Mouse (Mus musculus) cerebellum, adult 2 months (tissue): ENCODE measurements around the gene Ap1ar.

Source experiments
- CTCF ChIP-seq: fragments of 200-500 bp; IDR thresholded peaks from 2 replicates; pipeline ENCODE4 v1.5.1; 2011; ENCODE audit warnings: low read depth, mild to moderate bottlenecking, control low read depth, low read length, moderate library complexity, borderline replicate concordance; ENCODE audit not compliant: insufficient read depth
- POLR2A ChIP-seq: fragments of 200-500 bp; IDR thresholded peaks from 2 replicates; pipeline ENCODE4 v1.6.1; 2011; ENCODE audit warnings: low read length, control low read depth, borderline replicate concordance; ENCODE audit not compliant: insufficient read depth

DNA sequence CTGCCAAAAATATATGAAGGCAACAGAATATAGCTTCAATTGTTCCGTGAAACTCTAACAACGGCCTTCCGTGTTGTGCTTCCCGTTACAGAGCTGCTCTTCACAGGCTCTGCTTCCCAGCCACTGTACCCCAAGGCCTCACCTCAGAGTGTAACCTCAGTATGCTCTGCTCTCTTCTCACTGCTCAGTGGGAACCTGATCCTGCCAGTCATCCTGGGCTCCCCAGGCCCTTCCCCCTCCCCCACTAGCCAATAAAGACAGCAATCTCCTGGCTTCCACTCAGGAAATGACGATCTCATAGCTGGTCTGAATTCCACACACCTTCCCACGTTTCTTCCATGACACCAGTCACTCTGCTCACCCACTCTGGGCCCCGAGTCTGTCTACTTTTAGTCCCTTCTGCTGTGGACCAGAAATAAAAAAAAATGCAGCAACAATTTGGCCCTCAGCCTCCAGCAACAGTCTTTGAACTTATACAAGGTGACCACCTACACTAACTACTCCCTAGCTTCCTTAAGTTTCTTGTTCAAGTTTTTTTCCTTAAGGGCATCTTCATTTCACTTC, 20.1 kb downstream of the Ap1ar start:
- no peak for TF ChIP-seq CTCF
- no peak for TF ChIP-seq POLR2A
